8 mouse cellular contexts compared by ENCODE assay signal in genomic region chr13:110643897-110644213, GRCm38 (mm10).
A peak's percentile ranks its signal among the peaks of the same experiment; 100 is the strongest.
DNase-seq lines count a peak whose midpoint lies in the region; ATAC-seq and TF ChIP-seq lines count a peak whose summit lies in the region.

No protein-coding gene starts in this region.

- WGBS in forebrain, embryonic 12.5 days, result 52% methylated on average over 3 of the region's 3 CpGs
- WGBS in forebrain, embryonic 11.5 days, result 86% methylated on average over 3 of the region's 3 CpGs
- 59% methylated on average over 3 of the region's 3 CpGs for WGBS in kidney, embryonic 15.5 days
- 53% methylated on average over 3 of the region's 3 CpGs for WGBS in limb, embryonic 15.5 days

- no peak for DNase-seq in forebrain, embryonic 11.5 days (ENCODE audit: low spot score)
- DNase-seq in kidney, postnatal 14 days, result no peak
- no peak for DNase-seq in embryo, embryonic 11 days
- DNase-seq in adrenal gland, postnatal 25 days, result no peak

- ATAC-seq in forebrain, embryonic 12.5 days (ENCODE audit: low FRiP score), result no peak; the same call in 1 of the 2 replicates
- ATAC-seq in forebrain, embryonic 11.5 days (replicated peaks; ENCODE audit: low FRiP score), result no peak
- ATAC-seq in kidney, embryonic 15.5 days (replicated peaks; ENCODE audit: low FRiP score), result no peak
- no peak for ATAC-seq in limb, embryonic 15.5 days (ENCODE audit: insufficient number of reproducible peaks, low FRiP score, low TSS enrichment, low read depth)

- H3K9ac ChIP-seq in forebrain, embryonic 12.5 days, result no peak overlapping the region
- H3K9ac ChIP-seq in forebrain, embryonic 11.5 days (ENCODE audit: low read length), result no peak overlapping the region
- H3K9ac ChIP-seq in kidney, embryonic 15.5 days, result no peak overlapping the region
- no peak overlapping the region for H3K9ac ChIP-seq in limb, embryonic 15.5 days

- H3K9me3 ChIP-seq in forebrain, embryonic 12.5 days, result no peaks in the 10 kb centered on the region
- no peaks in the 10 kb centered on the region for H3K9me3 ChIP-seq in forebrain, embryonic 11.5 days (ENCODE audit: control insufficient read depth, low read length)
- no peaks in the 10 kb centered on the region for H3K9me3 ChIP-seq in kidney, embryonic 15.5 days (replicated peaks)
- H3K9me3 ChIP-seq in limb, embryonic 15.5 days, result no peaks in the 10 kb centered on the region

- peaks cover 12% of the 10 kb centered on the region for H3K4me1 ChIP-seq in forebrain, embryonic 12.5 days
- no peaks in the 10 kb centered on the region for H3K4me1 ChIP-seq in forebrain, embryonic 11.5 days (replicated peaks; ENCODE audit: control insufficient read depth, insufficient read depth, low read length)
- peaks cover 4% of the 10 kb centered on the region; the same call in 1 of the 2 replicates for H3K4me1 ChIP-seq in kidney, embryonic 15.5 days
- peaks cover 2% of the 10 kb centered on the region; the same call in 1 of the 2 replicates for H3K4me1 ChIP-seq in cortical plate, adult 2 months (ENCODE audit: control insufficient read depth, insufficient read depth, low read length)
- H3K4me1 ChIP-seq in limb, embryonic 15.5 days, result no peaks in the 10 kb centered on the region; the same call in 1 of the 2 replicates

- H3K36me3 ChIP-seq in forebrain, embryonic 12.5 days (replicated peaks), result no peaks in the 10 kb centered on the region
- H3K36me3 ChIP-seq in forebrain, embryonic 11.5 days (ENCODE audit: control insufficient read depth, insufficient read depth, low read length), result no peaks in the 10 kb centered on the region
- no peaks in the 10 kb centered on the region for H3K36me3 ChIP-seq in kidney, embryonic 15.5 days
- H3K36me3 ChIP-seq in limb, embryonic 15.5 days, result no peaks in the 10 kb centered on the region

- H3K27ac ChIP-seq in forebrain, embryonic 12.5 days, result no peak overlapping the region
- no peak overlapping the region for H3K27ac ChIP-seq in forebrain, embryonic 11.5 days (ENCODE audit: low read depth, low read length)
- no peak overlapping the region for H3K27ac ChIP-seq in kidney, embryonic 15.5 days
- no peak overlapping the region for H3K27ac ChIP-seq in cortical plate, adult 2 months (ENCODE audit: insufficient read depth, low read length)
- 0 out of 2 replicates have a peak overlapping the region, but pooled peaks have one; percentile 17 for H3K27ac ChIP-seq in limb, embryonic 15.5 days

- no peak overlapping the region for H3K4me3 ChIP-seq in forebrain, embryonic 12.5 days (replicated peaks)
- no peak overlapping the region for H3K4me3 ChIP-seq in forebrain, embryonic 11.5 days (ENCODE audit: low read depth, low read length)
- no peak overlapping the region for H3K4me3 ChIP-seq in kidney, embryonic 15.5 days (replicated peaks)
- H3K4me3 ChIP-seq in cortical plate, adult 2 months (ENCODE audit: insufficient read depth, low read length), result 0 out of 2 replicates have a peak overlapping the region, but pooled peaks have one; percentile 7
- H3K4me3 ChIP-seq in limb, embryonic 15.5 days, result no peak overlapping the region; the same call in 1 of the 2 replicates

- no peak for TF ChIP-seq CTCF in cortical plate, adult 2 months (IDR thresholded peaks at IDR 0.05; ENCODE audit: extremely low read depth, insufficient read depth, low read length)

- peak overlapping the region; percentile 27; the same call in 1 of the 2 replicates for H3K4me2 ChIP-seq in forebrain, embryonic 12.5 days
- no peak overlapping the region for H3K4me2 ChIP-seq in forebrain, embryonic 11.5 days (ENCODE audit: low read depth, low read length, severe bottlenecking)
- peak overlapping the region; percentile 30 for H3K4me2 ChIP-seq in kidney, embryonic 15.5 days
- H3K4me2 ChIP-seq in limb, embryonic 15.5 days, result 0 out of 2 replicates have a peak overlapping the region, but pooled peaks have one; percentile 29

- TF ChIP-seq POLR2A in cortical plate, adult 2 months (IDR thresholded peaks at IDR 0.05; ENCODE audit: extremely low read depth, insufficient read depth, low read length), result no peak

- no peaks in the 10 kb centered on the region for H3K27me3 ChIP-seq in forebrain, embryonic 12.5 days
- H3K27me3 ChIP-seq in forebrain, embryonic 11.5 days (ENCODE audit: control insufficient read depth, insufficient read depth, low read length), result no peaks in the 10 kb centered on the region
- no peaks in the 10 kb centered on the region for H3K27me3 ChIP-seq in kidney, embryonic 15.5 days
- no peaks in the 10 kb centered on the region for H3K27me3 ChIP-seq in limb, embryonic 15.5 days
